Mouse (Mus musculus): ENCODE measurements at regions not wholly inside any gene's neighbourhood (a gene's known extent, or its start where the extent isn't known, plus 50 kb on each side); places are given as distances from the start of the nearest gene placed in this dataset.
"Not testable (repeated sequence)": the region's sequence is repeated elsewhere in the genome, so short reads cannot be mapped to it uniquely, and the experiment has no call there.

DNA sequence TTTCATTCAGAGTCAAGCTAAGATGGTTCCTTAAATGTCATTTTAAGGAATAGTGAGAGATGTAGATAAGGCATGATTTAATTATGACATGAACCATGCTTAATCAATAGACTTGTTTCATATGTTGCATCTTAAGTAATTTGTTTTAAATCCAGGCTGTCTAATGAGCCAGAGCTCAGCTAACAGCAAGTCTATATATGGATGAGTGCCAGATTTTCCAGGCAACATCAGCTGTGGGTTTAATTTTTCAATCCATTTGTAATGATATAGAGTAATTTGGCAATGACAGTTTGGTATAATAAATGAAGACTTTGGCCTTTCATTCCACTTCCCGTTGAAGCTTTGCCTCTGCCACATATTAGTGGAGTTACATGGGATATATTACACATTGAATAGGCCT is 677.3 kb upstream of the Sorcs1 start:
- H3K27me3 ChIP-seq (ENCODE audit: insufficient read depth, low read length), result no peaks in the 10 kb centered on the region
- H3K4me3 ChIP-seq (replicated peaks; ENCODE audit: low read length), result no peak overlapping the region
- H3K9me3 ChIP-seq (ENCODE audit: low read length), result no peaks in the 10 kb centered on the region
- TF ChIP-seq NANOG (IDR thresholded peaks at IDR 0.05; ENCODE audit: borderline replicate concordance, low read length) (no peak), CTCF (conservative IDR thresholded peaks at IDR 0.05; ENCODE audit: low read length) (no peak), POU5F1 (IDR thresholded peaks at IDR 0.05; ENCODE audit: borderline replicate concordance, low read length) (no peak)
- no peaks in the 10 kb centered on the region for H3K4me1 ChIP-seq (replicated peaks; ENCODE audit: low read depth, low read length)
- H3K36me3 ChIP-seq (ENCODE audit: insufficient read depth, low read length), result no peaks in the 10 kb centered on the region

DNA sequence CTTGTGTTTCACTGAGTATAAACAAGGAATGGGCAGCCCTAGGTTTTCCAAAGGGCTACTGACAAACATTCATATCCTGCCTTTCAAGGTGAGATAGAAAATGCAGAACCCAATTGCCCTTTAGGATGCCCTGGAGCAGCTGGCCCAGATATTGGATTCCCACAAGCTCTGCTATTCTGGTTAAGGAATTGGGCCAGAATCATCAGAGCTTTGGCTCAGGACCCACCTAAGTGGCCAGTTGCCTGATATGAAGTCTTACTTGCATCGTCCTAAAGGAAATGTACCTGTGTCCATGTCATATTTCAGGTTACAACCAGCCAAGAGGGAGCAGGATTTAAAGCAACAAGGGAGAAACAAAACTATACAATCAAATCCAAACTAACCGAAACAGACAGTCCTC is 662.0 kb upstream of the Sorcs1 start:
- H3K9me3 ChIP-seq (ENCODE audit: low read length), result no peaks in the 10 kb centered on the region
- no peaks in the 10 kb centered on the region for H3K4me1 ChIP-seq (replicated peaks; ENCODE audit: low read depth, low read length)
- no peaks in the 10 kb centered on the region for H3K36me3 ChIP-seq (ENCODE audit: insufficient read depth, low read length)
- no peak overlapping the region for H3K4me3 ChIP-seq (replicated peaks; ENCODE audit: low read length)
- no peak for TF ChIP-seq POU5F1 (IDR thresholded peaks at IDR 0.05; ENCODE audit: borderline replicate concordance, low read length)
- no peak for TF ChIP-seq CTCF (conservative IDR thresholded peaks at IDR 0.05; ENCODE audit: low read length)
- TF ChIP-seq NANOG (IDR thresholded peaks at IDR 0.05; ENCODE audit: borderline replicate concordance, low read length), result no peak
- H3K27me3 ChIP-seq (ENCODE audit: insufficient read depth, low read length), result no peaks in the 10 kb centered on the region

DNA sequence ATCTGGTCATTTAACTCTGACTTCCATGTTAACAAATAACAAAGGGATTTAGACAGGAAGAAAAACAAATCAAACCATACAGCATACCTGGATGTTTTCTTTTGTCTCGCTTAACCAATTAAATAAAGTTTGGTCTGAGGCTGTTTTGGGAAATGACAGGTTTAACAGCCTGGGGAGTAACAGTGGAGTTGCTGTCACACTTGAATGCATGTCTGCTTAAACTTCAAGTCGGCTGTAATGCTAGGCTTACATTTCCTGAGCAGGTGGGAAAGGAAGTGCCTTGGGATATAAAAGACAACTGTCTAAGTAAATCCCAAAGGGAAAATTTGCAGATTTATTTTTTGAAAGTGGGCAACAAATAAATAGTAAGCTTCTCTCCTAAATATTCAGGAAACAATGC is 651.6 kb upstream of the Sorcs1 start:
- H3K36me3 ChIP-seq (ENCODE audit: insufficient read depth, low read length), result no peaks in the 10 kb centered on the region
- no peaks in the 10 kb centered on the region for H3K4me1 ChIP-seq (replicated peaks; ENCODE audit: low read depth, low read length)
- no peak overlapping the region for H3K4me3 ChIP-seq (replicated peaks; ENCODE audit: low read length)
- H3K27me3 ChIP-seq (ENCODE audit: insufficient read depth, low read length), result no peaks in the 10 kb centered on the region
- no peak for TF ChIP-seq CTCF (conservative IDR thresholded peaks at IDR 0.05; ENCODE audit: low read length)
- TF ChIP-seq NANOG (IDR thresholded peaks at IDR 0.05; ENCODE audit: borderline replicate concordance, low read length), result no peak
- TF ChIP-seq POU5F1 (IDR thresholded peaks at IDR 0.05; ENCODE audit: borderline replicate concordance, low read length), result no peak
- no peaks in the 10 kb centered on the region for H3K9me3 ChIP-seq (ENCODE audit: low read length)

DNA sequence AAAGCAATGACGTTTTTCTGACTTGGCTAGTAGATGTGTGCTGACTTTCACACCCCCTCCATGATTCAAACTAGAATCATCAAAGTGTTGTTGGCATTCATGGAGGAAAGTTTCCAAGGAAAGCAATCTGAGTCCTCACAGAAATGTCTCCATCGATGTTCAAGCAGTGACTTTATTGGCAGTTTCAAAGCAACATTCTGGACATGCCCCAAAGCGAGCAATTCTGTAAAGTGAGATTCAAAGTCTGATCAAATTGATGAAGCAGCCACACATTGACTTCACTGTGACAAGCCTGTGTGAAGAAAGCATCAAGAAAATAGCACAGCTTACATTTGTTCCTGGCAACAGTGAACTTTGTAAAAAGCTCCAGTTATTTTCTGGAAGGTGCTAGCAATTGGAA is 625.3 kb upstream of the Sorcs1 start:
- Histone ChIP-seq H3K36me3 (ENCODE audit: insufficient read depth, low read length) (no peaks in the 10 kb centered on the region), H3K4me3 (replicated peaks; ENCODE audit: low read length) (no peak overlapping the region), H3K27me3 (ENCODE audit: insufficient read depth, low read length) (no peaks in the 10 kb centered on the region), H3K4me1 (replicated peaks; ENCODE audit: low read depth, low read length) (no peaks in the 10 kb centered on the region), H3K9me3 (ENCODE audit: low read length) (no peaks in the 10 kb centered on the region)
- TF ChIP-seq POU5F1 (IDR thresholded peaks at IDR 0.05; ENCODE audit: borderline replicate concordance, low read length) (no peak), NANOG (IDR thresholded peaks at IDR 0.05; ENCODE audit: borderline replicate concordance, low read length) (no peak), CTCF (conservative IDR thresholded peaks at IDR 0.05; ENCODE audit: low read length) (no peak)

DNA sequence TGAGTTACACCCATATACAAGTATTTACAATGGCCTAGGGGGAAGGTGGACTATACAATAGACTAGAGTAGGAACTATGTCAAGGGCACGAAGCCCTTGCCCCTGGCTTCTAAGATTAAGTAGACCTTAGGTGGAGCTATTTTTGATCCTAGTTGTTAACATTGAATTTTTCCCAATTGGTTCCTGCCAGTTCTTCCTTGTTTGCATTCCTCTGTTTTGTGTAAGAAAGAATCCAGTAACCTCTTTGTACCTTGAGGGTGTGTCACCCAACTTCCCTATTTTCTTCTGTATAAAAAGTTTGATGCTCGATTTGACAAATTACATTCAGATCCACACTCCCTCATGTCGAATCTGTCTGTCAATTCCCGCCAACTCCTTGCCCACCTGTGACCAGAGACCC is 618.2 kb upstream of the Sorcs1 start:
- H3K27me3 ChIP-seq (ENCODE audit: insufficient read depth, low read length); H3K36me3 ChIP-seq (ENCODE audit: insufficient read depth, low read length); H3K4me3 ChIP-seq (replicated peaks; ENCODE audit: low read length); H3K4me1 ChIP-seq (replicated peaks; ENCODE audit: low read depth, low read length); H3K9me3 ChIP-seq (ENCODE audit: low read length): not testable (repeated sequence)

DNA sequence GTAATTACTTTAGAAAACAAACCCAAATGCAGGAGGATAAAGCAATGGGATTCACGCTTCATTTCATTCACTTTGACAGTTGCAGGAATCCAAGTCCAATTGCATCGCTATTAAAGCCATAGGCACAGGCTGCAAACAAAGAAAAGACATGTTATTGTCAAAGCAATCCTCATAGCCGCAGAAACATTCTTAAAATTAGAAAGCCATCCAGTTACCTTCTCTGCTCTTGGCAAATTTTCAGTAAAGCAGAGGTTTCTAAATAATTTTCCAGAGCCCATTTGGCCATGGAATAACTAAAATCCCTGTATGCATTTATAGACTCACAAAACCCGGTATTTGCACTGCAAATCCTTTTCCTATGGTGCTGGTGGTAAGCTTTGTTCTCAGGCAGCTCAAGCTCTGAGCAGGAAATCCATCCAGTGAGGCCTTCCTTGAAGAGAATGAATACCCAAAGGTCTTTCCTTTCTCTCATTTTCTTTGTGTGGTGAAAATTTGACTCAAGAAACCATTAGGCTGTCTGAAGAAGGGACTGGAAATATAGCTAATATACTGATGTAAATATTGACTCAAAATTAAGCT is 590.6 kb upstream of the Sorcs1 start:
- Histone ChIP-seq H3K27me3 (ENCODE audit: insufficient read depth, low read length) (no peaks in the 10 kb centered on the region), H3K9me3 (ENCODE audit: low read length) (no peaks in the 10 kb centered on the region), H3K4me3 (replicated peaks; ENCODE audit: low read length) (no peak overlapping the region), H3K36me3 (ENCODE audit: insufficient read depth, low read length) (no peaks in the 10 kb centered on the region), H3K4me1 (replicated peaks; ENCODE audit: low read depth, low read length) (no peaks in the 10 kb centered on the region)
- no peak for TF ChIP-seq NANOG (IDR thresholded peaks at IDR 0.05; ENCODE audit: borderline replicate concordance, low read length)
- TF ChIP-seq CTCF (conservative IDR thresholded peaks at IDR 0.05; ENCODE audit: low read length), result no peak
- TF ChIP-seq POU5F1 (IDR thresholded peaks at IDR 0.05; ENCODE audit: borderline replicate concordance, low read length), result no peak

DNA sequence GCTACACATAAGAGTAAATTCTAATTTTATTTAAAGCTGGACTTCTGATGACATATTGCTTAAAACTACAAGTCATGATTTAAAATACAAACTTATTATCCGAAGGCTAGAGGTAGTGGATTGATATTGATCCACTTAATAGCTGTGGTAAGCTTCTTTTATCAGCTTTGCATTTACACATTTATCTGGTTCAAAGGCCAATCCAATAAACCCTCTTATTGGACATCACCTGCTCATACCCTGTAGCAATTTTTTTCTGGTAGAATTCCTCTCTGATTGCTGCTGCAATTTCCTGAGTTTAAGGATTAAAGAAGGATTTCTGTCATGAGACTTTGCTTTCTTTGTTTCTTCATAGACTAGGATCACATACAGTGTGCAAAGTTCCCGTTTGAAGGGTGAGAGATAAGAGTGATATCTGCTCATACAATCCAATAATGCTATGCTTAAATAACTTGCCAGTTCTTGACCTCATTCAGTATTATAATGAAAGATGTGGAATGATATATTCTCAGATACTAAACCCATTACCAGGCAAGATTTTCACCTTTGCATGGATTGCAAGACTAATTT is 561.9 kb upstream of the Sorcs1 start:
- H3K9me3 ChIP-seq (ENCODE audit: low read length), result no peaks in the 10 kb centered on the region
- TF ChIP-seq POU5F1 (IDR thresholded peaks at IDR 0.05; ENCODE audit: borderline replicate concordance, low read length) (no peak), NANOG (IDR thresholded peaks at IDR 0.05; ENCODE audit: borderline replicate concordance, low read length) (no peak), CTCF (conservative IDR thresholded peaks at IDR 0.05; ENCODE audit: low read length) (no peak)
- H3K36me3 ChIP-seq (ENCODE audit: insufficient read depth, low read length), result no peaks in the 10 kb centered on the region
- no peaks in the 10 kb centered on the region for H3K27me3 ChIP-seq (ENCODE audit: insufficient read depth, low read length)
- H3K4me1 ChIP-seq (replicated peaks; ENCODE audit: low read depth, low read length), result no peaks in the 10 kb centered on the region
- no peak overlapping the region for H3K4me3 ChIP-seq (replicated peaks; ENCODE audit: low read length)

DNA sequence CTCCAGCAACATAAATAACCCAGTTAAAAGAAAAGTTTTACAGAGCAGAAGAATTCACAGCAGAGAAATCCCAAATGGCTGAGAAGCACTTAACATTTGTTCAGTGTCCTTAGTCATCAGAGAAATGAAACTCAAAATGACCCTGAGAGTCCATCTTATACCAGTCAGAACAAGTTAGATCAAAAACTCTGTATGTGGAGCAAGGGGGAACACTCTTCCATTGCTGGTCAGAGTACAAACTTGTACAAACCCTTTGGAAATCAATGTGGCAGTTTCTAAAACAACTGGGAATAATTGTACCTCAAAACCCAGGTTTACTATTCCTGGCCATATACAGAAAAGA is 559.7 kb upstream of the Sorcs1 start:
- H3K9me3 ChIP-seq (ENCODE audit: low read length), result no peaks in the 10 kb centered on the region
- H3K36me3 ChIP-seq (ENCODE audit: insufficient read depth, low read length), result no peaks in the 10 kb centered on the region
- no peak overlapping the region for H3K4me3 ChIP-seq (replicated peaks; ENCODE audit: low read length)
- TF ChIP-seq CTCF (conservative IDR thresholded peaks at IDR 0.05; ENCODE audit: low read length), result no peak
- TF ChIP-seq POU5F1 (IDR thresholded peaks at IDR 0.05; ENCODE audit: borderline replicate concordance, low read length), result no peak
- TF ChIP-seq NANOG (IDR thresholded peaks at IDR 0.05; ENCODE audit: borderline replicate concordance, low read length), result no peak
- no peaks in the 10 kb centered on the region for H3K4me1 ChIP-seq (replicated peaks; ENCODE audit: low read depth, low read length)
- no peaks in the 10 kb centered on the region for H3K27me3 ChIP-seq (ENCODE audit: insufficient read depth, low read length)

DNA sequence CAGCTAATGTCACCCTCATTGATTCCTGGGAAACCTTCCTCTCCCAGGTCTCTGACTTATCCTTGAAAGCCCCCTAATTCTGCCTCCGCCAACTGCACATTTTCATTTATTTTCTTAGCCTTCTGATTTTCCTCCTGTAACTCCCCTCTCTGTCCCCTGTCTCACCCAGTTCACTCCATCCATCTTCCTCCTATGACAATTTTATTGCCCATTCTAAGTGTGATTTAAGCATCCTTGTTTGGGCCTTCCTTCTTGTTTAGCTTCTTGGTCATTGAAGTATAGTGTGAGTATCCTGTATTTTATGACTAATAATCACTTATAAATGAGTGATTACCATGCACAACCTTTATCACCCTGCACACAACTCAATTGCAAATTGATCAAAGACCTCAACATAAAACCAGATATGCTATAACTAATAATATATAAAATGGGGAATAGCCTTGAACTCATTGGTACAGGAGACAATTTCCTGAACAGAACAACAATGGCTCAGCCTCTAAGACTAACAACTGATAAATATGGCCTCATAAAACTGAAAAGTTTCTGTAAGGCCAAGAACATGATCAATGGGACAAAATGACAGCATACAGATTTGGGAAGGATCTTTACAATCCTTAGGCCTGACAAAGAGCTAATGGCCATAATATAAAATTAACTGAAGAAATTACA is 559.2 kb upstream of the Sorcs1 start:
- Histone ChIP-seq H3K9me3 (ENCODE audit: low read length) (no peaks in the 10 kb centered on the region), H3K36me3 (ENCODE audit: insufficient read depth, low read length) (no peaks in the 10 kb centered on the region)

More for the DNA sequence above, 559.2 kb upstream of the Sorcs1 start:
- TF ChIP-seq NANOG (IDR thresholded peaks at IDR 0.05; ENCODE audit: borderline replicate concordance, low read length) (no peak), CTCF (conservative IDR thresholded peaks at IDR 0.05; ENCODE audit: low read length) (no peak), POU5F1 (IDR thresholded peaks at IDR 0.05; ENCODE audit: borderline replicate concordance, low read length) (no peak)
- H3K4me3 ChIP-seq (replicated peaks; ENCODE audit: low read length), result no peak overlapping the region
- H3K4me1 ChIP-seq (replicated peaks; ENCODE audit: low read depth, low read length), result no peaks in the 10 kb centered on the region
- H3K27me3 ChIP-seq (ENCODE audit: insufficient read depth, low read length), result no peaks in the 10 kb centered on the region
